Mouse (Mus musculus) forebrain, embryonic 16.5 days (tissue): ENCODE data around the gene Mapk12. TPM values are rescaled to one million over a fixed set of nuclear protein-coding genes. Genes with fewer than 3 reads are reported as not detected.

Experiments used
- ATAC-seq: fragments of 200-750 bp; cut with Nextera tagmentation; 2 replicates; pipeline ENCODE4 v1.8.0; 2017; ENCODE audit warnings: mild to moderate bottlenecking, moderate library complexity
- H3K27ac ChIP-seq: fragments of 300-500 bp; sonication (generic); 2 replicates; pipeline ENCODE4 v1.5.1; 2014; ENCODE audit warnings: low read length, control low read depth
- H3K27me3 ChIP-seq: fragments of 300-500 bp; sonication (generic); replicated peaks from 2 replicates; pipeline ENCODE4 v1.6.1; 2014; ENCODE audit warnings: low read length; ENCODE audit not compliant: control insufficient read depth, insufficient read depth
- H3K36me3 ChIP-seq: fragments of 300-500 bp; sonication (generic); 2 replicates; pipeline ENCODE4 v1.6.1; 2014; ENCODE audit not compliant: control insufficient read depth, insufficient read depth
- H3K4me1 ChIP-seq: fragments of 300-500 bp; sonication (generic); replicated peaks from 2 replicates; pipeline ENCODE4 v1.6.1; 2014; ENCODE audit warnings: low read length; ENCODE audit not compliant: control insufficient read depth, insufficient read depth
- H3K4me2 ChIP-seq: fragments of 300-500 bp; sonication (generic); 2 replicates; pipeline ENCODE4 v1.6.1; 2014; ENCODE audit warnings: mild to moderate bottlenecking, low read length, control low read depth
- H3K4me3 ChIP-seq: fragments of 300-500 bp; sonication (generic); replicated peaks from 2 replicates; pipeline ENCODE4 v1.5.1; 2014; ENCODE audit warnings: mild to moderate bottlenecking, low read length, control low read depth
- H3K9ac ChIP-seq: fragments of 300-500 bp; sonication (generic); replicated peaks from 2 replicates; pipeline ENCODE4 v1.6.1; 2014; ENCODE audit warnings: low read depth, low read length, control low read depth
- H3K9me3 ChIP-seq: fragments of 300-500 bp; sonication (generic); 2 replicates; pipeline ENCODE4 v1.6.1; 2016; ENCODE audit warnings: low read length; ENCODE audit not compliant: control insufficient read depth
- WGBS: fragments of 180-500 bp; shearing (Covaris S2); extraction: QIAGEN DNeasy Blood & Tissue Kit; methylation state at CpG from one replicate; pipeline ENCODE4 v1.1.7; 2014; 5-methylcytosine and 5-hydroxymethylcytosine counted together
- polyA plus RNA-seq: library from polyadenylated mRNA; unstranded; fragments of >200 nt; fragmentation: Nextera tagmentation; extraction: Ambion mirVana; gene quantifications from 2 replicates; pipeline ENCODE4 v1.2.1, GENCODE M21; 2015

The Mapk12 gene
- polyA plus RNA-seq, 1 experiment from 2014 or later: 5.7 TPM

DNA sequence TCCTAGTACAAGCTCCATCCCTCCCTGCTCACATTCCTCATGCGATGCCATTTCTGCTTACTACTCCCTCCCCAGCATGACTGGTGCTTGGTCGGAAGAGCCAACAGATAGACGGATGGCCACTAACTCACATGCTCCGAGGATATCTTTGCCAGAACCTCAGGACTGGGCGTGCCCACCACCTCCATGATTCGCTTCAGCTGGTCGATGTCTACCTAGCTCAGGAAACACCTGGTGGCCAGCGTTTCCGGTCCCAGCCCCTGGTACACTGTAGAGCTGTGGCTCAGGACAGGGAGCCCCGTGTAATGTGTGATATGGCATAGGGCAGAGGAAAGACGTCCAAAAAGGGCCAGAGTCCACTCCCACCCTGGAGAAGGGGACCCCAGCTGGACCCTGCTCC is 4.5 kb upstream of the Mapk12 start:
- Histone ChIP-seq H3K4me1 (peaks cover 39% of the 10 kb centered on the region), H3K4me3 (no peak overlapping the region), H3K36me3 (peaks cover 3% of the 10 kb centered on the region; the same call in 1 of the 2 replicates), H3K9ac (no peak overlapping the region), H3K27ac (no peak overlapping the region), H3K9me3 (no peaks in the 10 kb centered on the region), H3K4me2 (no peak overlapping the region), H3K27me3 (peaks cover under 1% of the 10 kb centered on the region)
- ATAC-seq: no peak
- 91% methylated on average over 11 of the region's 11 CpGs for WGBS

DNA sequence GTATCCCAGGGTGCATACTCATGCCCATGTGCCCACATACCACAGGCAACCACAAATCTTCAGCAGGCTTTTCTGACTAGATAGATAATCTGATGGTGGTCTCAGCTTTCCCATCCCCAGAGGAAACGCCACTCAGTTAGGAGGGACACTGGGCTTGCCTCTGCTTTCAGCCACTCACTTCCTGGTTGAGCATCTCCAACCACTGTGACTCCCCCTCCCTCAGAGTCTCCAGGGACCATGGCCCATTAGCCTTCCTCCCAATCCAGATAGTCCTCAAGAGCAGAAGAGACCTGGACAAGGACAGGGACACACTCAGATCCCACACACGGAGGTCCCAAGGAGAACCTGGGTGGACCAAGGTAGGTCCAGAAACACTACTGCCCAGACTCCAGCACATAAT is 2.6 kb upstream of the Mapk12 start:
- Histone ChIP-seq H3K27ac (no peak overlapping the region), H3K9me3 (no peaks in the 10 kb centered on the region), H3K27me3 (peaks cover 7% of the 10 kb centered on the region), H3K4me1 (peaks cover 35% of the 10 kb centered on the region), H3K36me3 (peaks cover 3% of the 10 kb centered on the region; the same call in 1 of the 2 replicates), H3K4me2 (no peak overlapping the region), H3K4me3 (no peak overlapping the region), H3K9ac (no peak overlapping the region)
- no peak for ATAC-seq
- 88% methylated on average over 2 of the region's 2 CpGs for WGBS

DNA sequence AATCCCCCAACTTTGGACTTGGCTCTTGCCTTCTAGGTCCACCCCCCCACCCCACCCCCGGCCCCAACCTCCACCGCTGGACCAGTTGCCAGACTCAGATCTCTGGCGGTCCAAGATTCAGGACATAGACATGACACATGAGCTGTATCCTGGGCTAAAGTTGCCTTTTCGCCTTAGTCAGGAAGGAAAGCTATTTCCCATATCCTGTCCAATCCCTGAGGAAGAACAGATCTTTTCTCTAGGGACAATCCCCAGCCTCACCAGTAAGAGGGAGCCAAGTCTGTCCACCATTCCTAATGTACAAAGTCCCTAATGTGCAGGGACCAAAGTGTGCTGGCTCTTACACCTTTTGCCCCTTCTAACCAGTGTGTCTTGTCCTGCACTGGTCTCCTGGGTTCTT is 1.4 kb upstream of the Mapk12 start:
- no peaks in the 10 kb centered on the region for H3K9me3 ChIP-seq
- H3K4me2 ChIP-seq: no peak overlapping the region
- no peak overlapping the region for H3K27ac ChIP-seq
- H3K4me1 ChIP-seq: peaks cover 25% of the 10 kb centered on the region
- WGBS: 72% methylated on average over 4 of the region's 4 CpGs
- peaks cover 3% of the 10 kb centered on the region; the same call in 1 of the 2 replicates for H3K36me3 ChIP-seq
- ATAC-seq: no peak
- H3K4me3 ChIP-seq: no peak overlapping the region
- no peak overlapping the region for H3K9ac ChIP-seq
- peaks cover 7% of the 10 kb centered on the region for H3K27me3 ChIP-seq

DNA sequence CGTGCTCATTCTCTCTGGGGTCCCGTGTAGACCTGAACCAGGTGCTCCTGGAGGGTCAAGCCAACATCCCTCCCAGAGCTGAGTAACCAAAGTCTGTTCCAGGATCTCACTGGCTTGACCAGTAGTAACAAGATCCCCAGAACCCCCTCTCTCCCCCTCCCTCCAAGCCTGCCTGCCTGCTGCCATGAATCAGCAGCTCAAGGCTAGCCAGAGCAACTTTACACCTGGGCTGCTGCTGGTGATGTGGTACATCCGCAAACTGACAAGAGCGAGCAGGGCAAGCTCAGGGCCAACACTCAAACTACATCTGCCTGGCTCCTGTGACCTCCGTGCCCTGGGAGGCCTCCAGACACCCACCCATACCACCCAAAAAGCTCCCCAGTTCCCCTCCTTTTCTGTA is 940 bp upstream of the Mapk12 start:
- ATAC-seq: no peak
- 31% methylated on average over 5 of the region's 5 CpGs for WGBS

DNA sequence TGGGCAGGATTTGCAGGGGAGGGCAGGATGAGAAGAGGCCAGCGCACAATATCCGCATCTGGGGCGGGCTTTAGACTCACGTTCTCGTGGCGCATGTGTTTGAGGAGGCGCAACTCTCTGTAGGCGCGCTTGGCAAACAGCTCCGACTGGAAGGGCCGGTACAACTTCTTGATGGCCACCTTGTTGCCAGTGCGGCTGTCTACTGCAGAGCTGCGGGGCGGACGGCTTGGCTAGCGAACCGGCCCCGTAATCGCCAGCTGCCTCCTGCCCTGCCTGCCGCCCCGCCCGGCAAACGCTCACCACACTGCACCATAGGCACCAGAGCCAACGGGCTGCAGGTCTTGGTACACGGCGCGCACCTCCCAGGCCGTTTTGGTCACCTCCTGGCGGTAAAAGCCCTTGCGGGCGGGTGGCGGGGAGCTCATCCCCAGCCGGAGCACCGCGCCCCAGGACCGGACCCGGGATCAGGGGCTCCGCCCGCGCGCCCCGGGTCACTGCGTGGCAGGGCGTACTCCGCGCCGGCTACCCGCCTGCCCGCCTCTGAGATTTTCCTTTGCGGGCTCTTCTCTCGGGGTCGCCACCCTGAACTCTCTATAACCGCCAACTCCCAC is 350 bp downstream of the Mapk12 start:
- WGBS: 0% methylated on average over 53 of the region's 53 CpGs
- peaks cover 7% of the 10 kb centered on the region for H3K27me3 ChIP-seq
- peak overlapping the region; percentile 95 for H3K4me2 ChIP-seq
- peaks cover 3% of the 10 kb centered on the region; the same call in 1 of the 2 replicates for H3K36me3 ChIP-seq
- H3K27ac ChIP-seq: no peak overlapping the region
- H3K9ac ChIP-seq: peak overlapping the region; percentile 66
- peaks cover 16% of the 10 kb centered on the region for H3K4me1 ChIP-seq
- H3K4me3 ChIP-seq: peak overlapping the region; percentile 50
- peak; percentile 50 for ATAC-seq
- no peaks in the 10 kb centered on the region for H3K9me3 ChIP-seq

More for the DNA sequence above, 940 bp upstream of the Mapk12 start:
- Histone ChIP-seq H3K4me2 (no peak overlapping the region), H3K9ac (no peak overlapping the region), H3K27ac (no peak overlapping the region), H3K4me3 (no peak overlapping the region), H3K36me3 (peaks cover 3% of the 10 kb centered on the region; the same call in 1 of the 2 replicates), H3K9me3 (no peaks in the 10 kb centered on the region), H3K27me3 (peaks cover 7% of the 10 kb centered on the region), H3K4me1 (peaks cover 20% of the 10 kb centered on the region)

DNA sequence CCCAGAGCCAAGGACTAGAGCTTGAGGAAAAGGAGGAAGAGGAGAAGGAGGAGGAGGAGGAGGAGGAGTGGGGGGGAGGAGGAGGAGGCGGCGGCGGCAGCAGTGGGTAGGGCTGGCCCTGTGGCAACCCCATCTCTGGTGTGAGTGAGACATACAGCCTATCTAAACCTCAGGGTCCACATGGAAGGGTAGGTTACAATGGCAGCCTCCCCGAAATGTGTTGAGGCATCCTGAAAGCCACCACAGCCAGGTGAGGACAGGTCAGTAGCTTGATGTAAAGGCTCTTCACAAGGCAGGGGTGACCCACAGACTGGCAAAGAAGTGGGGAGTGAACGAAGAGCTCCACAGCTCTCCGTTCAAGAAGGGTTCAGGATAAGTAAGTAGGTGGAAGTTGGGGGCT is 2.0 kb downstream of the Mapk12 start:
- Histone ChIP-seq H3K4me2 (no peak overlapping the region), H3K4me1 (peaks cover 16% of the 10 kb centered on the region), H3K27me3 (peaks cover 7% of the 10 kb centered on the region), H3K27ac (no peak overlapping the region), H3K4me3 (no peak overlapping the region), H3K9me3 (no peaks in the 10 kb centered on the region), H3K36me3 (no peaks in the 10 kb centered on the region), H3K9ac (no peak overlapping the region)
- WGBS: 95% methylated on average over 6 of the region's 6 CpGs
- no peak for ATAC-seq

DNA sequence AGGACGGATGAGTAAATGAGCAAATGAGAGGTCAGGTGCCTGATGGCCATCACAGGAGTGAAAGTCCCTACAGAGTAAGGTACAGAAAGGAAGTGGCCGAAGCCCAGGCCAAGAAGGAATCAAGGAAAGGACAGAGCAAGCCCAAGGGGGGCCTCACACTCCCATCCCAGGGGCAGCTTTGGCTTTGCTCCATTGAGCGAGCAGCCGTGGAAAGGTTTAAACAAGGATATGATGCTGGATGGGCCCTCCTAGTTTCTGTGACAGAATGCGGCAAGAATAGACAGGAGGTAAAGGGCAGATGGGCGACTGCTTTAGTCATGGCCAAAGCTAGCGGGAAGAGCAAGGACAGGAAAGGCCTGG is 2.5 kb downstream of the Mapk12 start:
- Histone ChIP-seq H3K9ac (no peak overlapping the region), H3K36me3 (no peaks in the 10 kb centered on the region), H3K27me3 (peaks cover 7% of the 10 kb centered on the region), H3K9me3 (no peaks in the 10 kb centered on the region), H3K4me3 (no peak overlapping the region), H3K4me2 (no peak overlapping the region), H3K4me1 (peaks cover 16% of the 10 kb centered on the region), H3K27ac (no peak overlapping the region)
- no peak for ATAC-seq
- WGBS: 89% methylated on average over 7 of the region's 7 CpGs

DNA sequence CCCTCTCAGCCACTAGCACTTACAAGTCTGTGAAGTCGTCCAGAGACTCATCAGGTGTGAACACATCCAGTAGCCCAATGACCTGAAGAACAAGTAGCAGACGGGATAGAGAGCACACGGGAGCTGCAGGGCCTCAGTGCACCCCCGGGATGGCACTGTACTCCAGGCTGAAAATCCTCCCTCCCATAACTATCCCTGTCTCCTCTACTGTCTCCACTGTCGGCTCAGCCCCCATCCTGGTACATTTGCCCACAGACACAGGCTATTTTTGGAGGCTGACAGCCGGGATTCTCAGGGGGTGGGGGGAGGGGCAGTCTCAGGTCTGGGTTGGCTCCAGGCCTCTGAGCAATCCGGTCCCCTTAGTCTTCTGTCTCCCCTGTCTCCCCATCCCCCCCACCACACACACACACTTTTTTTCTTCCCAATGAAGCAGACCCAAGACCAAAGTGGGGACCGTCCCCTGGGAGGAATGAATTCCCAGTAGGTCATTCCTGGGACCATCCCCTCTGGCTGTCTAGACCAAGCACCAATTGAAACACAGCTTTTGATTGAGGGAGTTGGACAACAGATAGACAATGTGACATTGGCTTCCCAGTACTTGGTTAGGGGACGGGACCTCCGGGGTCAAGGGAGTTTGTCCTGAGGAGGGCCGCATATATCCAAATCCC is 3.0 kb downstream of the Mapk12 start:
- no peak overlapping the region for H3K9ac ChIP-seq
- H3K4me3 ChIP-seq: no peak overlapping the region
- no peak overlapping the region for H3K27ac ChIP-seq
- no peaks in the 10 kb centered on the region for H3K36me3 ChIP-seq
- no peaks in the 10 kb centered on the region for H3K9me3 ChIP-seq
- no peak overlapping the region for H3K4me2 ChIP-seq
- H3K4me1 ChIP-seq: peaks cover 16% of the 10 kb centered on the region
- ATAC-seq: no peak
- 75% methylated on average over 11 of the region's 11 CpGs for WGBS
- H3K27me3 ChIP-seq: peaks cover 7% of the 10 kb centered on the region

DNA sequence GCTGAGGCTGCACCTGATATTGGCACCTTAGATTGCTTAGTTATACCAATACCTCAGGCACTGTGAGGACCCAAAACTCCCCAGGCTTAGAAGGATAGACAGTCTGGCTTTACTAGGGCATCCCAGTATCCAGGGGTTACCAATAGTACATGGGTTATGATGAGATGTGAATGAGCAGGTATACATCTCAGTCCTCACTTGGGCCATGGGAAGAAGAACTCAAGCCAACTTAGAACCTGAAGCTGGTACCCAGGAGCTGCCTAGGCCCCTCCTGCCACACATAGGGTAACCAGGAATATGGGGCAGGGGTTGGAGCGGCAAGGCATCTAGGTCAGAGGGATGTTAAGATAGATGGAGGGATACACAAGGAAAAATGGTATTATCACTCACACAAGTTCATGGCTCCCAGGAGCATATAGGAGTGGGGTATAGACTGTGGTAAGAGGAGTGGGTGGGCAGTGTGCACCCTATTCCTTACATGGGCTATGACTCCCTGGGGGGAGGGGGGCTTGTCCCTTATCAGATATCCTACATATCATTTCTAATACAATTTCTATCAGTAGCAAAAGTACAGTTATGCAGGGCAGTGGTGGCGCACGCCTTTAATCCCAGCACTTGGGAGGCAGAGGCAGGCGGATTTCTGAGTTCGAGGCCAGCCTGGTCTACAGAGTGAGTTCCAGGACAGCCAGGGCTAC is 3.9 kb downstream of the Mapk12 start:
- H3K9ac ChIP-seq: no peak overlapping the region
- H3K27ac ChIP-seq: no peak overlapping the region
- peaks cover 16% of the 10 kb centered on the region for H3K4me1 ChIP-seq
- WGBS: 96% methylated on average over 4 of the region's 5 CpGs
- H3K27me3 ChIP-seq: peaks cover 7% of the 10 kb centered on the region
- H3K4me2 ChIP-seq: no peak overlapping the region
- no peak overlapping the region for H3K4me3 ChIP-seq
- ATAC-seq: no peak
- no peaks in the 10 kb centered on the region for H3K9me3 ChIP-seq
- H3K36me3 ChIP-seq: no peaks in the 10 kb centered on the region
